Mouse (Mus musculus) neural tube, embryonic 13.5 days (tissue): ENCODE measurements around the gene Hrasls5. TPM values are rescaled to one million over a fixed set of nuclear protein-coding genes. Genes with fewer than 3 reads are reported as not detected.

ENCODE experiments used
- ATAC-seq: fragments of 200-750 bp; cut with Nextera tagmentation; 2 replicates; pipeline ENCODE4 v1.8.0; 2017; ENCODE audit warnings: low read depth, mild to moderate bottlenecking, moderate TSS enrichment, moderate library complexity
- H3K27ac ChIP-seq: fragments of 300-500 bp; sonication (generic); replicated peaks from 2 replicates; pipeline ENCODE4 v1.5.1; 2015; ENCODE audit warnings: moderate library complexity, mild to moderate bottlenecking, inconsistent platforms
- H3K27me3 ChIP-seq: fragments of 300-500 bp; sonication (generic); 2 replicates; pipeline ENCODE4 v1.6.1; 2015; ENCODE audit warnings: mild to moderate bottlenecking, inconsistent platforms
- H3K36me3 ChIP-seq: fragments of 300-500 bp; sonication (generic); 2 replicates; pipeline ENCODE4 v1.6.1; 2015; ENCODE audit warnings: mild to moderate bottlenecking, inconsistent platforms
- H3K4me1 ChIP-seq: fragments of 300-500 bp; sonication (generic); replicated peaks from 2 replicates; pipeline ENCODE4 v1.6.1; 2015; ENCODE audit warnings: inconsistent platforms
- H3K4me2 ChIP-seq: fragments of 300-500 bp; sonication (generic); 2 replicates; pipeline ENCODE4 v1.6.1; 2015; ENCODE audit warnings: inconsistent platforms, mild to moderate bottlenecking, moderate library complexity
- H3K4me3 ChIP-seq: fragments of 300-500 bp; sonication (generic); 2 replicates; pipeline ENCODE4 v1.5.1; 2015; ENCODE audit warnings: mild to moderate bottlenecking, inconsistent platforms
- H3K9ac ChIP-seq: fragments of 300-500 bp; sonication (generic); 2 replicates; pipeline ENCODE4 v1.6.1; 2015; ENCODE audit warnings: moderate library complexity, mild to moderate bottlenecking, inconsistent platforms
- H3K9me3 ChIP-seq: fragments of 300-500 bp; sonication (generic); 2 replicates; pipeline ENCODE4 v1.6.1; 2016; ENCODE audit warnings: inconsistent platforms
- whole genome bisulfite sequencing: fragments of 180-500 bp; shearing (Covaris S2); methylation state at CpG from one replicate; pipeline ENCODE4 v1.1.7; 2015; 5-methylcytosine and 5-hydroxymethylcytosine counted together
- polyA plus RNA-seq: library from polyadenylated mRNA; unstranded; fragments of >200 nt; fragmentation: Nextera tagmentation; extraction: Ambion mirVana; gene quantifications from 2 replicates; pipeline ENCODE4 v1.2.1, GENCODE M21; 2015

Gene Hrasls5
- polyA plus RNA-seq, 1 experiment from 2014 or later: not detected

DNA sequence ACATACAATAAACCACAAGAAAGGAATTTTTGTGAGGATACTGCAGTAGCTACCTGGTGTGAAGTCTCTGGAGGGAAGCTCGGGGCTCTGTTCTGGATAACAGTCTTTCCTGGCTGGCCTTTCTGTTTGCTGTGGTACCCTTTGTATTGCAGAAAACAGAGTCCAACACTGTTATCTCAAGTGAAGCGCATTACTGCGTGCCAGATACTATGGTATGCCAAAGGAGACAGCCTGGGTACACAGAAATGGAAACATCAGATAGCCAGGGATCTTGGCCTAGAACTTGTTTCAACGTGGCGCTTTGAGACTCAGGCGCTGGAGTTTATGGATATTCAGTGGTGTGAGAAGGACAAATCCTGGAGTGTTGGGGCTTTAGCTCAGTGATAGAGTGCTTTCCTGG, 26.6 kb upstream of the Hrasls5 start:
- Histone ChIP-seq H3K36me3 (no peaks in the 10 kb centered on the region), H3K27ac (no peak overlapping the region), H3K4me1 (no peaks in the 10 kb centered on the region), H3K4me2 (no peak overlapping the region), H3K9me3 (no peaks in the 10 kb centered on the region), H3K4me3 (no peak overlapping the region), H3K27me3 (no peaks in the 10 kb centered on the region), H3K9ac (no peak overlapping the region)
- WGBS: 92% methylated on average over 6 of the region's 6 CpGs
- no peak for ATAC-seq

DNA sequence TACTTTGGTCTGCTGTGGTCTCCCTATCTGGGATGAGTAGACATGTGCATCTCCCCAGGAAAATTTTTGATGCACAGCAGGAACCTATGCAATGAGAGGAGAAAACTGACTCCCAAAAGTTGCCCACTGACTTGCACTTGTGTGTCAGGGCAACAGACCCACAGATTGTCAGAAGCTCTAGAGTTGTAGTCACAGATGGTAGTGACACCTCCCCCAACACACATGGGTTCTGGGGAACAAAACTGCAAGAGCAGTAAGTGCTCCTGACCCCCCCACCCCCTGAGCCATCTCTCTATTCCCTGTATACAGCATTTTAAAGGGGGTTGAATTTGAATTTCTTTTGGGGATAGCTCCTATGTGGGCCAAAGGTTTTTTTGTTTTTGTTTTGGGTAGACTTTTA, 21.5 kb upstream of the Hrasls5 start:
- Histone ChIP-seq H3K9ac (no peak overlapping the region), H3K27me3 (no peaks in the 10 kb centered on the region), H3K27ac (no peak overlapping the region), H3K4me3 (no peak overlapping the region), H3K4me2 (no peak overlapping the region), H3K4me1 (no peaks in the 10 kb centered on the region), H3K9me3 (no peaks in the 10 kb centered on the region), H3K36me3 (no peaks in the 10 kb centered on the region)
- ATAC-seq: no peak

DNA sequence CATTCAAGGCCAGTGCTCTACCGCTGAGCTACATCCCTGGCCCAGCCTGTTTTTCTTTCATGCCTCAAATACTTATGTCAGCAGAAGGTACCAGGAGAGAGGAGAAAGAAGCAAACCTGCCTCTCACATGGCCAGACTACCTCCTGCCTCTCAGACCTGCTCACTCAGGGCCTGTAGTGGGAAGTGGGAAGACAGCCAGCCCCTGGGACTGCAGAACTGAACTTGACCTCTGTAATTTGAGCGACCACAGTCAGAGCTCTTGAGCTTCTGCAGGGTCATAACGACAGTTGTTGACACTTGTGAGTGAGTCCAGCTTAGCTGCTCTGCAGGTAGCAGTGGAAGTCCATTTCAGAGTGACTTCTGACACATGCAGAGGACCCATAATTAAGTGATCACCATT, 20.3 kb upstream of the Hrasls5 start:
- no peak for ATAC-seq
- no peak overlapping the region for H3K4me3 ChIP-seq
- H3K36me3 ChIP-seq: no peaks in the 10 kb centered on the region
- H3K9me3 ChIP-seq: no peaks in the 10 kb centered on the region
- H3K27ac ChIP-seq: no peak overlapping the region
- H3K27me3 ChIP-seq: no peaks in the 10 kb centered on the region
- no peaks in the 10 kb centered on the region for H3K4me1 ChIP-seq
- WGBS: 68% methylated on average over 3 of the region's 3 CpGs
- H3K9ac ChIP-seq: no peak overlapping the region
- no peak overlapping the region for H3K4me2 ChIP-seq

GRCm38 (mm10) chr19:7595534-7595933, 16.8 kb upstream of the Hrasls5 start:
- Histone ChIP-seq H3K27ac (no peak overlapping the region), H3K4me3 (no peak overlapping the region), H3K36me3 (no peaks in the 10 kb centered on the region), H3K9me3 (no peaks in the 10 kb centered on the region), H3K4me1 (no peaks in the 10 kb centered on the region), H3K9ac (no peak overlapping the region), H3K27me3 (no peaks in the 10 kb centered on the region), H3K4me2 (no peak overlapping the region)
- WGBS: 22% methylated on average over 2 of the region's 2 CpGs
- ATAC-seq: no peak

GRCm38 (mm10) chr19:7598481-7598880, 13.9 kb upstream of the Hrasls5 start:
- Histone ChIP-seq H3K36me3 (no peaks in the 10 kb centered on the region), H3K9me3 (no peaks in the 10 kb centered on the region), H3K9ac (no peak overlapping the region), H3K4me1 (no peaks in the 10 kb centered on the region), H3K4me2 (no peak overlapping the region), H3K27me3 (0 out of 2 replicates have a peak, but pooled peaks cover 10% of the 10 kb centered on the region), H3K27ac (no peak overlapping the region), H3K4me3 (no peak overlapping the region)
- WGBS: 55% methylated on average over 4 of the region's 4 CpGs
- no peak for ATAC-seq

DNA sequence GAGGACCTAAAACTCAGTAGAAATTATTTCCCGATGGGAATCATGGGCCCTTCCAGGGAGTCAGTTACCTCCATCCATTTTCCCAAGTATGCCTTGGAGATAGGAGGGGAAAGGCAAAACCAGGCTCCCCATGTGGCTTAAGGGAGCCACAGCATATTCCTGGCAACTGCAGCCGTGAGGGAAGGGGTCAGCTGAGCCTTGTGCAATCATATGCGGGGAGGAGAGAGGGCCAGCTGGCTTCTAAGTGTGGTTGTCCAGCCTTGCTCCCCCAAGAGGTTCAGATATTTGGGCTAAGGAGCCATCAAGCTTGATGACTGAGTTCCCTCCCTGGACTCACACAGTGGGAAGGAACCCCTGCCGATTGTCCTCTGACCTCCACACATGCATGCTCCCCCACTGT, 10.8 kb upstream of the Hrasls5 start:
- H3K4me2 ChIP-seq: no peak overlapping the region
- H3K27ac ChIP-seq: no peak overlapping the region
- H3K4me1 ChIP-seq: peaks cover 13% of the 10 kb centered on the region
- no peaks in the 10 kb centered on the region for H3K9me3 ChIP-seq
- H3K36me3 ChIP-seq: no peaks in the 10 kb centered on the region
- ATAC-seq: no peak
- 79% methylated on average over 4 of the region's 4 CpGs for WGBS
- no peak overlapping the region for H3K4me3 ChIP-seq
- H3K9ac ChIP-seq: no peak overlapping the region
- peaks cover 16% of the 10 kb centered on the region; the same call in 1 of the 2 replicates for H3K27me3 ChIP-seq

DNA sequence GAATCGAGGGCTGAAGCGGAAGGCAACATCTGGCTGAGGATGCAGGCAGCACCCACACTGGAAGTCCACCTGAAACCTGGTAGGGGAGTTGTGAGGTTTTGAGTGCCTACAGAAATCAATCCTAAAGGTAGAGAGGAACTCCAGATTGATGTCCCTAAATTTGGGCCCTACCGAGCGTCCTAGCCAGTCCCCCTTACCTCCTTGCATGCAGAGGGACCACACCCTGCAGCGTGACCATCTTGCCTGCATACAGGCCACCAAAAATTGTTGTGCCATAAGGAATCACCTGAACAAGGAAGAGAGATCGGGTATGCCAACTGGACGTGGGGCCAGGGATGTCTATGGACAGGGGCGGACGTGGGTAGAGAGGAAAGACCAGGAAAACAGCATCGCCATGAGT, 8.2 kb upstream of the Hrasls5 start:
- 96% methylated on average over 10 of the region's 10 CpGs for WGBS
- no peak for ATAC-seq
- H3K9me3 ChIP-seq: no peaks in the 10 kb centered on the region

DNA sequence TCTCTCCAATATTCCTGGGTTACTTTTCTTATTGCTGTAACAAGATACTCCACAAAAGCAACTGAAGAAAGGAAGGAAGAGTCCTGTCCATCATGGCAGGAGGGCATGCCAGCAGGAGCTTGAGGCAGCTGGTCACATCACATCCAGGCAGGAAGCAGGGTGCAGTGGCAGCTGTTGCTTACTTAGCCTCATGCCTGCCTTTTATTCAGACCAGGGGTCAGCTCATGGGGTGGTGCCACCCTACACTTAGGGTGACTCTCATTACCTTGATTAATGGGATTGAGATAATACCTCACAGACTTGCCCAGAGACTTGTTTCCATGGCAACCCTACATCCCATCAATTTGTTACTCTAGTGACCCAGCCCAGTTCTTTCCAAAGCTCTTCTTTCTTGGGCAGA, 7.3 kb upstream of the Hrasls5 start:
- no peak for ATAC-seq
- H3K27me3 ChIP-seq: peaks cover 44% of the 10 kb centered on the region
- no peak overlapping the region for H3K27ac ChIP-seq
- H3K9ac ChIP-seq: no peak overlapping the region
- H3K36me3 ChIP-seq: no peaks in the 10 kb centered on the region
- H3K4me2 ChIP-seq: no peak overlapping the region
- peaks cover 24% of the 10 kb centered on the region for H3K4me1 ChIP-seq
- H3K9me3 ChIP-seq: no peaks in the 10 kb centered on the region
- H3K4me3 ChIP-seq: no peak overlapping the region

More for the DNA sequence above, 8.2 kb upstream of the Hrasls5 start:
- Histone ChIP-seq H3K4me2 (no peak overlapping the region), H3K4me3 (no peak overlapping the region), H3K4me1 (peaks cover 24% of the 10 kb centered on the region), H3K9ac (no peak overlapping the region), H3K27me3 (peaks cover 36% of the 10 kb centered on the region), H3K36me3 (no peaks in the 10 kb centered on the region), H3K27ac (no peak overlapping the region)

DNA sequence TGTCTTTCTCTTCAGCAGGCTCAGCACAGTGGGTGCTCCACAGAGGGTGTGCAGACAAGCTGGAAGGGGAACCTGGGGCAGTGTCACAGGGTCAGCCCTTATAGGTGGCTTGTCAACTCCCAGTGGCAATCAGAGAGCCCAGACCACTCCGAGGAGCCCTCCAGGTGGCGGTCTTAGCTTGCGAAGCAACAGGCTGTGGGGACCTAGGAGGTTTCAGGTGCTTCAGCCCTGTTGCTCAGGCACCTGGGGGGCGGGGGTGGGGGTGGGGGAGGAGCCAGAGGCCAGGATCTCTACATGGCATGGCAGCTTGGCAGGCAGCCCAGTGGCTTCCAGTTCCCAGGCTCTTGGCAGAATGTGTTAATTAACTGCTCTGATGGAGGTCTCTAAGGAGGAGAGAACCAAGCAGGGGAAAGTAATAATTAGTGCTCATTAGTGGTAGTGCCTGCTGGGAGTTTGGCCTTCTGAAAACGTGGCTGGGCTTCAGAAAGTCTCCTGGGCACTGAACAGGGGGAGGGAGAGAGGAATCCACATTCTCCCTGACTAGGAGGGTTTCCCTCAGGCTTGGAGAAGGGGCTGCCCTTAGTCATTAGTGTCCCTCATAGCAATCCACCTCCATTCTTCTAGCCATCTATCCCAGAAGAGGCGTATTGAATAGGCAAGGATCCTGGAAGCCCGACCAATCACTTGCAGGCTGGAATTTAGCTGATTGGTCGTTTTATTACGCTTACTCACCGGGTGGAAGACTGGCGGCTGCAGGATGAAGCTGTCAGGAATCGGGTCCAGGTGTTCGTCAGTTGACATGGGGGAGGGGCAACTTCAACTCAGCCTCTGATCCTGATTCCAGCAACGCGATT, 6.2 kb upstream of the Hrasls5 start:
- Histone ChIP-seq H3K9ac (peak overlapping the region; percentile 48; the same call in 1 of the 2 replicates), H3K4me1 (peaks cover 24% of the 10 kb centered on the region), H3K36me3 (no peaks in the 10 kb centered on the region), H3K4me3 (peak overlapping the region; percentile 31), H3K4me2 (peak overlapping the region; percentile 63), H3K9me3 (no peaks in the 10 kb centered on the region), H3K27me3 (peaks cover 44% of the 10 kb centered on the region), H3K27ac (peak overlapping the region; percentile 42; the same call in 1 of the 2 replicates)
- WGBS: 4% methylated on average over 15 of the region's 15 CpGs
- ATAC-seq: peak; percentile 83

GRCm38 (mm10) chr19:7606801-7607689, 5.3 kb upstream of the Hrasls5 start, which contains the start of gene Lgals12:
Gene Lgals12 (minus strand): TSS chr19:7607193.
- Histone ChIP-seq H3K4me1 (peaks cover 30% of the 10 kb centered on the region), H3K27me3 (peaks cover 50% of the 10 kb centered on the region), H3K9ac (peak within 1 kb of the TSS; percentile 48; the same call in 1 of the 2 replicates), H3K27ac (peak within 1 kb of the TSS; percentile 42; the same call in 1 of the 2 replicates), H3K4me2 (peak within 1 kb of the TSS; percentile 63), H3K9me3 (no peaks in the 10 kb centered on the region), H3K4me3 (peak within 1 kb of the TSS; percentile 31), H3K36me3 (no peaks in the 10 kb centered on the region)
- WGBS: 9% methylated on average over 15 of the region's 15 CpGs
- peak; percentile 47 for ATAC-seq

DNA sequence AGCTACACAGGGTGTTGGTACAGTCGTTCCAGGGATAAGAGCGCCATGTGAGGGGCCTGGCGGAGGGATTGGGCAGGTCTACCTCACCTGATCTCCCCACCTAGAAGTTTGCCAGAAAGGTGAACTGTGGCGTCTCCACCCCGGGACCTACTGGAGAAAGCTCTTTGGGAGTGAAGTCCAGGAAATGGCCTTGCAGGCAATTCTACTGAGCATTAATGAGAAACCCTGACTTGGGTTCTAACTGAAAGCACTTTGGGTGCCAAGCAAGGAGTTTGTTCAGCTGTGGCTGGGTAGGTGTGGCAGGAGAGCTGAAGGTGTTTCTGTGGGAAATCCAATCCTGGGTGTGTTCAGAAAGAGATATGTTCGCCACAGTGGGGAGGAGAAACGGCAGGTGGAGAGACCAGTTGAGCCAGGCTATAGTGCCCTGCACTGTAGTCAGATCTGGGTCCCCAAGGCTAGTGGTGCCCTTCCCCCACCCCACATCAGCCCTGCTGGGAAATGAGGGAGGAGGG, 4.6 kb upstream of the Hrasls5 start:
- 86% methylated on average over 7 of the region's 7 CpGs for WGBS
- Histone ChIP-seq H3K4me1 (peaks cover 35% of the 10 kb centered on the region), H3K36me3 (no peaks in the 10 kb centered on the region), H3K4me3 (no peak overlapping the region), H3K9ac (no peak overlapping the region), H3K27ac (no peak overlapping the region), H3K9me3 (no peaks in the 10 kb centered on the region), H3K27me3 (peaks cover 56% of the 10 kb centered on the region), H3K4me2 (no peak overlapping the region)
- no peak for ATAC-seq

- WGBS: 86% methylated on average over 7 of the region's 7 CpGs
- no peak overlapping the region for H3K9ac ChIP-seq
- ATAC-seq: no peak
Observed at GRCm38 (mm10) chr19:7613151-7613550, 810 bp downstream of the Hrasls5 start.

More at GRCm38 (mm10) chr19:7613151-7613550, 810 bp downstream of the Hrasls5 start:
- H3K4me1 ChIP-seq: peaks cover 12% of the 10 kb centered on the region
- H3K4me3 ChIP-seq: no peak overlapping the region
- no peak overlapping the region for H3K27ac ChIP-seq
- no peak overlapping the region for H3K4me2 ChIP-seq
- H3K27me3 ChIP-seq: peaks cover 47% of the 10 kb centered on the region
- H3K9me3 ChIP-seq: no peaks in the 10 kb centered on the region
- H3K36me3 ChIP-seq: no peaks in the 10 kb centered on the region
